Mouse (Mus musculus) ES-E14 (cell line): Measurements from ENCODE around the gene Igfbp6. TPM values are rescaled to one million over a fixed set of nuclear protein-coding genes. Genes with fewer than 3 reads are reported as not detected.

Experiments
- DNase-seq: peaks from one replicate; pipeline ENCODE4 v3.0.0-alpha.2; 2013; ENCODE audit warnings: low read depth, low spot score
- H3K27ac ChIP-seq: 2 replicates; pipeline ENCODE4 v1.5.1; 2012; ENCODE audit warnings: low read depth, mild to moderate bottlenecking, low read length, moderate library complexity, mixed read lengths; ENCODE audit not compliant: poor library complexity, insufficient read depth, severe bottlenecking
- H3K36me3 ChIP-seq: 2 replicates; pipeline ENCODE4 v1.6.1; 2012; ENCODE audit warnings: mild to moderate bottlenecking, low read length, moderate library complexity, mixed read lengths; ENCODE audit not compliant: control insufficient read depth, poor library complexity, insufficient read depth, severe bottlenecking
- H3K4me1 ChIP-seq, 2 experiments: fragments of 150-350 bp in 1 of 2; sonication (generic) in 1 of 2; 2 replicates each; pipeline ENCODE4 v1.6.1; 2012; ENCODE audit warnings: low read length in 2 of 2, mild to moderate bottlenecking in 1 of 2, mixed read lengths in 1 of 2; ENCODE audit not compliant: control insufficient read depth in 2 of 2, insufficient read depth in 2 of 2, poor library complexity in 1 of 2
- H3K4me3 ChIP-seq, 2 experiments: fragments of 150-350 bp in 1 of 2; sonication (generic) in 1 of 2; 2 replicates each; pipeline ENCODE4 v1.5.1; 2012; ENCODE audit warnings: low read length in 2 of 2, low read depth in 1 of 2, mild to moderate bottlenecking in 1 of 2, mixed read lengths in 1 of 2; ENCODE audit not compliant: insufficient read depth in 1 of 2, poor library complexity in 1 of 2, severe bottlenecking in 1 of 2
- H3K9ac ChIP-seq: 2 replicates; pipeline ENCODE4 v1.6.1; 2012; ENCODE audit warnings: low read depth, mild to moderate bottlenecking, low read length, mixed read lengths; ENCODE audit not compliant: poor library complexity, insufficient read depth, severe bottlenecking
- H3K9me3 ChIP-seq: fragments of 150-350 bp; sonication (generic); 2 replicates; pipeline ENCODE4 v1.6.1; 2012; ENCODE audit warnings: low read depth, mild to moderate bottlenecking, low read length; ENCODE audit not compliant: control insufficient read depth, insufficient read depth
- CHD2 ChIP-seq: IDR thresholded peaks from 2 replicates; pipeline ENCODE4 v1.6.1; 2014; ENCODE audit warnings: mild to moderate bottlenecking, low read depth, low read length, inconsistent platforms
- HCFC1 ChIP-seq: IDR thresholded peaks from 2 replicates; pipeline ENCODE4 v1.6.1; 2012; ENCODE audit warnings: low read length, inconsistent platforms, borderline replicate concordance; ENCODE audit not compliant: insufficient read depth
- MAFK ChIP-seq: IDR thresholded peaks from 2 replicates; pipeline ENCODE4 v1.6.1; 2014; ENCODE audit warnings: mild to moderate bottlenecking, low read depth, low read length, inconsistent platforms; ENCODE audit not compliant: insufficient read depth
- ZC3H11A ChIP-seq: IDR thresholded peaks from 2 replicates; pipeline ENCODE4 v1.6.1; 2012; ENCODE audit warnings: low read depth, mild to moderate bottlenecking, inconsistent platforms, low read length, borderline replicate concordance
- ZNF384 ChIP-seq: IDR thresholded peaks from 2 replicates; pipeline ENCODE4 v1.6.1; 2012; ENCODE audit warnings: low read depth, low read length, inconsistent platforms
- in situ Hi-C, 2 experiments: fragments of 600-800 bp; cut with MboI; formaldehyde crosslinking; loops; one replicate each; pipeline ENCODE4 v1.15.1; 2025; ENCODE audit warnings: low sequenced_read_pairs in 2 of 2, inconsistent platforms in 1 of 2; ENCODE audit not compliant: unreplicated experiment in 2 of 2
- total RNA-seq: library from RNA; depleted of rRNA; stranded (reverse); fragments of 300-350 nt; gene quantifications from 2 replicates; pipeline ENCODE4 v1.2.3, GENCODE M21; 2012

The Igfbp6 gene
- total RNA-seq, 1 experiment: 7.5 TPM

DNA sequence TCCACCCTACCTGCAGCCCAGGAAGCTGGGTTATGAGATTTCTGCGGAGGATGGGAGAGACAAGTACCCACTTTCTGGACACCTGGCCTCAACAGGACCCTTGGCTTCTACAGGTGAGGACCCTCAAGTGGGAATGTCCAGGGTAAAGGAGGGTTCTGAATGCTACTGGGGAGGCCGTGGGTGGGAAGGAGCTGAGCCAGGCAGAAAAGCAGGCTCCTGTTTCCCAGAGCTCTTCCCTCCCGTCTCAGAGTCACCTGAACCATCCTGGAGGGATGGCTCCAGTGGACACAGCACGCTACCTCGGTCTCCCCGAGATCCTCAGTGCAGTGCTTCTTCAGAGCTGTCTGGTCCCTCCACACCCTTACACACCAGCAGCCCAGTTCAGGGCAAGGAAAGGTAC is 32.0 kb upstream of the Igfbp6 start:
- Histone ChIP-seq H3K4me1 (peaks cover 5% of the 10 kb centered on the region in 2 experiments; a peak in 1 of 4 replicates), H3K9ac (no peak overlapping the region), H3K27ac (no peak overlapping the region), H3K4me3 (no peak overlapping the region), H3K9me3 (no peaks in the 10 kb centered on the region), H3K36me3 (peaks cover 12% of the 10 kb centered on the region; the same call in 1 of the 2 replicates)
- in situ Hi-C loops: no loop called here
- DNase-seq: no peak
- TF ChIP-seq ZC3H11A (no peak), ZNF384 (no peak), MAFK (no peak), CHD2 (no peak), HCFC1 (no peak)

DNA sequence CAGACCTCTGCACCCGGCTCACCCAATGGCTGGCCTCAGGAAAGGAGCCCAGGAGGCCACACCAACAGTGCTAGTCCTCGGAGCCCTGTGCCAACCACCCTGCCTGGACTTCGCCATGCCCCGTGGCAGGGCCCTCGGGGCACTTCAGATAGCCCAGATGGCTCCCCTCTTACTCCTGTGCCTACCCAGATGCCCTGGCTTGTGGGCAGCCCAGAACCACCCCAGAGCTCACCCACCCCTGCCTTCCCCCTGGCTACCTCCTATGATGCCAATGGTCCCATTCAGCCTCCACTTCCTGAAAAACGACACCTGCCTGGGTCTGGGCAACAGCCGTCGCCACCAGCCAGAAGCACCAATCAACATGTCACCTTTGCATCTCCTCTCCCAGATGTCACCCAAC is 31.3 kb upstream of the Igfbp6 start:
- H3K27ac ChIP-seq: no peak overlapping the region
- in situ Hi-C loops: no loop called here
- no peak for TF ChIP-seq HCFC1
- TF ChIP-seq ZNF384: no peak
- TF ChIP-seq MAFK: no peak
- no peak for TF ChIP-seq CHD2
- TF ChIP-seq ZC3H11A: no peak
- no peaks in the 10 kb centered on the region for H3K9me3 ChIP-seq
- no peak overlapping the region for H3K4me3 ChIP-seq
- H3K4me1 ChIP-seq: peaks cover under 1 to 2% of the 10 kb centered on the region in 2 experiments; a peak in 1 of 4 replicates
- peaks cover 15% of the 10 kb centered on the region; the same call in 1 of the 2 replicates for H3K36me3 ChIP-seq
- DNase-seq: no peak
- no peak overlapping the region for H3K9ac ChIP-seq

GRCm38 (mm10) chr15:102113674-102114073 is 30.5 kb upstream of the Igfbp6 start:
- no peak overlapping the region for H3K9ac ChIP-seq
- H3K9me3 ChIP-seq: no peaks in the 10 kb centered on the region
- no peak overlapping the region for H3K27ac ChIP-seq
- no peak overlapping the region for H3K4me3 ChIP-seq
- in situ Hi-C loops: no loop called here
- no peak for DNase-seq
- H3K36me3 ChIP-seq: peaks cover 20% of the 10 kb centered on the region; the same call in 1 of the 2 replicates
- peaks cover 0 to 2% of the 10 kb centered on the region in 2 experiments; a peak in 1 of 4 replicates for H3K4me1 ChIP-seq
- no peak for TF ChIP-seq ZNF384
- no peak for TF ChIP-seq MAFK
- TF ChIP-seq HCFC1: no peak
- TF ChIP-seq CHD2: no peak
- TF ChIP-seq ZC3H11A: no peak

GRCm38 (mm10) chr15:102114651-102115260 is 29.4 kb upstream of the Igfbp6 start:
- H3K36me3 ChIP-seq: peaks cover 22% of the 10 kb centered on the region; the same call in 1 of the 2 replicates
- in situ Hi-C loops: no loop called here
- no peak overlapping the region for H3K9ac ChIP-seq
- no peaks in the 10 kb centered on the region; a peak in 1 of 4 replicates for H3K4me1 ChIP-seq
- no peak overlapping the region for H3K27ac ChIP-seq
- DNase-seq: no peak
- TF ChIP-seq CHD2 (no peak), MAFK (no peak), ZC3H11A (no peak), ZNF384 (no peak), HCFC1 (no peak)
- no peak overlapping the region for H3K4me3 ChIP-seq
- H3K9me3 ChIP-seq: no peaks in the 10 kb centered on the region
